Mouse (Mus musculus): ENCODE results near the gene Casp2. TPM values are rescaled to one million over a fixed set of nuclear protein-coding genes. Genes with fewer than 3 reads are reported as not detected.

The Casp2 gene
- total and polyA plus RNA-seq, 2 experiments = 3.7 to 5.6 TPM

DNA sequence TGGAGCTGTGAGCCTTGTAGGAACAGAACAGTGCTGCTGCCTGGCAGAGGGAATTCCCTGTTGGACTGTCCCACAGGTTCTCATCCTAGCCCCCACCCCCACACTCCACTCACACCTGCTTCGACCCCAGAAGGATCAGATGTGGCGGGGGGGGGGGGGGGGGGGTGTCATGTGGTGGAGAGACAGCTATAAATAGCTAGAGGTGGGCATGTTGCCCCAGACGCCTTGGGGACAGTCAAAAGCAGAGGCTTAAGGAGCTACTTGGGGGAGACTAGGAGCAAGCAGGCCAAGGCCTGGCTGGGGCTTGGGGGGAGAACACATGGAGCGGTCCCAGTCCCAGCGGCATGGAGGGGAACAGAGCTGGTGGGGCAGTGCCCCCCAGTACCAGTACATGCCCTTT lies 21.7 kb downstream of the Casp2 start, which contains the start of gene Clcn1:
Clcn1 (plus strand) TSS at position 238 of the 400 bp plus-strand sequence.
- no peak within 1 kb of the TSS for H3K27ac ChIP-seq (replicated peaks; ENCODE audit: insufficient read depth, low read depth, low read length)
- no peaks in the 10 kb centered on the region for H3K79me2 ChIP-seq (ENCODE audit: control insufficient read depth, insufficient read depth, low read length)
- H3K9ac ChIP-seq (ENCODE audit: low read depth, low read length) = no peak within 1 kb of the TSS
- 84% methylated on average over 4 of the region's 5 CpGs for WGBS
- H3K4me3 ChIP-seq (ENCODE audit: insufficient read depth, low read depth, low read length) = no peak within 1 kb of the TSS
- no peaks in the 10 kb centered on the region; the same call in 1 of the 2 replicates for H3K4me1 ChIP-seq (ENCODE audit: control insufficient read depth, insufficient read depth, low read length)
- H3K27me3 ChIP-seq (ENCODE audit: control insufficient read depth, insufficient read depth, low read length) = no peaks in the 10 kb centered on the region
- peaks cover 7% of the 10 kb centered on the region; the same call in 1 of the 2 replicates for H3K36me3 ChIP-seq (ENCODE audit: control insufficient read depth, insufficient read depth, low read length)
- DNase-seq (ENCODE audit: extremely low read depth, low read depth, low spot score) = no peak
- TF ChIP-seq POLR2A (IDR thresholded peaks at IDR 0.05; ENCODE audit: extremely low read depth, insufficient read depth, low read length) (no peak), CTCF (IDR thresholded peaks at IDR 0.05; ENCODE audit: low read depth, low read length) (no peak)

DNA sequence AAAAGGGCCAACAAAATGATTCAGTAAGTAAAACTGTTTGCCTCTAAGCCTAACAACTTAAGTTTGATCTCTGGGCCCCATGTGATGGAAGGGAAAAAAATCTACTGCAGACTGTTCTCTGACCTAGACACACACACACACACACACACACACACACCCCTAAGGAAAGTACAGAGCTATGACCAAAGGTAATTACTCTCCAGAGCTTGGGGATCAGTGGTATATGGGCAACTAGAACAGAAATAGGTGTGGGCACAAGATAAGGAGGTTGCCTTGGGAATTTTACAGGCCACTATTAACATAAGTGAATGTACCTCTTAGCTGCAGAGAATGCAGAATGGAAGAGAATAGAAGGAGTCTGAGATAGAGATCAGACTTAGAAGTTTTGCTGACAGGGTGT lies 22.8 kb downstream of the Casp2 start:
- no peak for DNase-seq (ENCODE audit: extremely low read depth, low read depth, low spot score)
- H3K27ac ChIP-seq (replicated peaks; ENCODE audit: insufficient read depth, low read depth, low read length) = no peak overlapping the region
- H3K27me3 ChIP-seq (ENCODE audit: control insufficient read depth, insufficient read depth, low read length) = no peaks in the 10 kb centered on the region
- no peaks in the 10 kb centered on the region; the same call in 1 of the 2 replicates for H3K36me3 ChIP-seq (ENCODE audit: control insufficient read depth, insufficient read depth, low read length)
- no peaks in the 10 kb centered on the region for H3K79me2 ChIP-seq (ENCODE audit: control insufficient read depth, insufficient read depth, low read length)
- no peak overlapping the region for H3K9ac ChIP-seq (ENCODE audit: low read depth, low read length)
- H3K4me1 ChIP-seq (ENCODE audit: control insufficient read depth, insufficient read depth, low read length) = no peaks in the 10 kb centered on the region; the same call in 1 of the 2 replicates
- no peak for TF ChIP-seq POLR2A (IDR thresholded peaks at IDR 0.05; ENCODE audit: extremely low read depth, insufficient read depth, low read length)
- no peak for TF ChIP-seq CTCF (IDR thresholded peaks at IDR 0.05; ENCODE audit: low read depth, low read length)
- no peak overlapping the region for H3K4me3 ChIP-seq (ENCODE audit: insufficient read depth, low read depth, low read length)

DNA sequence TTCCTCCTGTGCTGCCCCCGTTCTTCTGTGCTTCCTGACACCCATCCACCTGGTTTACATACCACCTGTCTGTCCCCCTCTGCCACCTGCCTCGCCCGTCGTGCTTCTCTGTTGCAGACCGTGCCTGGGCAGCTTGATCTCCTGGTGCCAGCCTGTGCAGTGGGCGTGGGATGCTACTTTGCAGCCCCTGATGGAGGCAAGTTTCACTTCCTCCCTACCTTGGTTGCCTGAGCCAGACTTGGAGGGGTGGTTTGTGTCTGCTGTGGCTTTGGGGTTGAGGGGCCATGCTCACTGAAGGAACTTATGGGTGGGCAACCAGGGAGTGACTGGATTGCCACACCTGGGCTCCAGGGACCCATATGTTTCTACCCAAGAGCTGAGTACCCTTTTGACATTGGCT lies 28.5 kb downstream of the Casp2 start:
- Histone ChIP-seq H3K36me3 (ENCODE audit: control insufficient read depth, insufficient read depth, low read length) (no peaks in the 10 kb centered on the region), H3K4me1 (ENCODE audit: control insufficient read depth, insufficient read depth, low read length) (no peaks in the 10 kb centered on the region), H3K79me2 (ENCODE audit: control insufficient read depth, insufficient read depth, low read length) (no peaks in the 10 kb centered on the region), H3K27me3 (ENCODE audit: control insufficient read depth, insufficient read depth, low read length) (no peaks in the 10 kb centered on the region), H3K27ac (replicated peaks; ENCODE audit: insufficient read depth, low read depth, low read length) (no peak overlapping the region), H3K4me3 (ENCODE audit: insufficient read depth, low read depth, low read length) (no peak overlapping the region), H3K9ac (ENCODE audit: low read depth, low read length) (no peak overlapping the region)
- WGBS = 91% methylated on average over 6 of the region's 6 CpGs
- DNase-seq (ENCODE audit: extremely low read depth, low read depth, low spot score) = no peak
- TF ChIP-seq CTCF (IDR thresholded peaks at IDR 0.05; ENCODE audit: low read depth, low read length) (no peak), POLR2A (IDR thresholded peaks at IDR 0.05; ENCODE audit: extremely low read depth, insufficient read depth, low read length) (no peak)

DNA sequence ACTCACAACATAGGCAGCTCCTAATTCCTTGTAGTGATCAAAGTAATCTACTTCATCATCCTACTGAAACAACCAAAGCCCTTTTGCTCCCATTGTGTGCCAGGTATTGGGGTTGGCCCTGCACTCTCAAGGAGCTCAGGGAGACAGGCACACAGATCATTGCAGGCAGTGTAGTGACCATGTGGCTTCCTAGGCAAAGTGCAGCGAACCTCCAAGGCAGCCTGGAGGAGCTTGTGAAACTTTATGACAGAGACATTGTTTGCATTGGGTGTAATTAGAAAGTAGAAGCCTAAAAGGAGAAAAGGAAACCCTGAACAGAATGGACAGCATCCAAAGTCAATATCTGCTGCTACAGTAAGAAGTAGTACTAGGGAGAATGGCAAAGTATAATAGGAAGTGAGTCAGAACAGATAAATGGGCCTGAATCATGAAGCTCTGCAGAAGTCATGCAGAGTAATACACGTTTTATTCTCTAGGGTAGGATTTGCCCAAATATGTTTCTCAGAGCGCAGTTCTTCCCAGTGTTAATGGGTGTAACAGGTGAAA lies 30.8 kb downstream of the Casp2 start:
- Histone ChIP-seq H3K36me3 (ENCODE audit: control insufficient read depth, insufficient read depth, low read length) (no peaks in the 10 kb centered on the region), H3K27me3 (ENCODE audit: control insufficient read depth, insufficient read depth, low read length) (no peaks in the 10 kb centered on the region), H3K79me2 (ENCODE audit: control insufficient read depth, insufficient read depth, low read length) (no peaks in the 10 kb centered on the region), H3K27ac (replicated peaks; ENCODE audit: insufficient read depth, low read depth, low read length) (no peak overlapping the region), H3K9ac (ENCODE audit: low read depth, low read length) (no peak overlapping the region), H3K4me1 (ENCODE audit: control insufficient read depth, insufficient read depth, low read length) (no peaks in the 10 kb centered on the region), H3K4me3 (ENCODE audit: insufficient read depth, low read depth, low read length) (no peak overlapping the region)
- WGBS = 72% methylated on average over 3 of the region's 3 CpGs
- no peak for DNase-seq (ENCODE audit: extremely low read depth, low read depth, low spot score)
- TF ChIP-seq POLR2A (IDR thresholded peaks at IDR 0.05; ENCODE audit: extremely low read depth, insufficient read depth, low read length) (no peak), CTCF (IDR thresholded peaks at IDR 0.05; ENCODE audit: low read depth, low read length) (no peak)

DNA sequence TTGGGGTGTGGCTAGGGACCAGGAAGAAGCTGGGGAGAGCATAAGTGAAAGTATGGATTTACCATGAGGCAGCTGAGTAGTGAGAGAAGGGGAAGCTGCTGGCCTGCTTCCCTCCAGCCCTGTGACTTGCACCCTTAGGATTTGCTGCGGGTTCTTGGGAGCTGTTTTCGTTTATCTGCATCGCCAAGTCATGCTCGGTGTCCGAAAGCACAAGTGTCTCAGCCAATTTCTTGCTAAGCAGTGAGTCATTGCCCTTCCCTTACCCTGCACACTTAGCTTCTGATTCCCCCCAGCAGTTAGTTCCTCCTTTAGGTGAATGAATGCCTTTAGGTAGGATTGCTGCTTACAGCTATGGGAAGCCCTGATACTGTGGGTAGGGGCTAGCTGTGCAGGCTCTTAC lies 34.6 kb downstream of the Casp2 start:
- no peak overlapping the region for H3K27ac ChIP-seq (replicated peaks; ENCODE audit: insufficient read depth, low read depth, low read length)
- 77% methylated on average over 5 of the region's 5 CpGs for WGBS
- no peak overlapping the region for H3K9ac ChIP-seq (ENCODE audit: low read depth, low read length)
- no peaks in the 10 kb centered on the region for H3K27me3 ChIP-seq (ENCODE audit: control insufficient read depth, insufficient read depth, low read length)
- no peaks in the 10 kb centered on the region for H3K79me2 ChIP-seq (ENCODE audit: control insufficient read depth, insufficient read depth, low read length)
- no peaks in the 10 kb centered on the region for H3K4me1 ChIP-seq (ENCODE audit: control insufficient read depth, insufficient read depth, low read length)
- no peak for TF ChIP-seq CTCF (IDR thresholded peaks at IDR 0.05; ENCODE audit: low read depth, low read length)
- H3K4me3 ChIP-seq (ENCODE audit: insufficient read depth, low read depth, low read length) = no peak overlapping the region
- no peak for DNase-seq (ENCODE audit: extremely low read depth, low read depth, low spot score)
- no peaks in the 10 kb centered on the region for H3K36me3 ChIP-seq (ENCODE audit: control insufficient read depth, insufficient read depth, low read length)

DNA sequence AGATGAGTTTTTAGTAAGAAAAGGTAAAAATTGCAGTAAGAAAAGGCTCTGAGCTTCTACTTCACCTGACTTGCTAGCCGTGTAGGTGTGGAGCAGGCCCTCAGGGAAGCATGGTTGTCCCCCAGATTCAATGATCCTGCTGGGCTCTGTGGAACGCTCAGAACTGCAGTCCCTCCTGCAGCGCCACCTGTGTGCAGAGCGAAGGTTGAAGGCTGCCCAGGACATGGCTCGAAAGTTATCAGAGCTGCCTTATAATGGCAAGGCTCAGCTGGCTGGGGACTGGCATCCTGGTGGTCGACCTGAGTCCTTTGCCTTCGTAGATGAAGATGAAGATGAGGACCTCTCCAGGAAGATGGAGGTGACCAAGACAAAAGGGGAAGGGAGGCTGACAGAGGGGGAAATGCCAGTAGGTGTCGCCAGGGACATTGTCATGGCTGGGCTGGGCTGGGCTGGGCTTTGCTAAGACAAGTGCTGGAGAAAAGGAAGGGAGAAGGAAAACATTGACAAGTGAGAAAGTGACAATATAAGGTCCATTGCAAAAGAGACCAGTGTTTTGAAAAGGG lies 45.1 kb downstream of the Casp2 start:
- no peak for DNase-seq (ENCODE audit: extremely low read depth, low read depth, low spot score)
- H3K4me3 ChIP-seq (ENCODE audit: insufficient read depth, low read depth, low read length) = no peak overlapping the region
- no peak overlapping the region for H3K9ac ChIP-seq (ENCODE audit: low read depth, low read length)
- no peaks in the 10 kb centered on the region for H3K79me2 ChIP-seq (ENCODE audit: control insufficient read depth, insufficient read depth, low read length)
- WGBS = 58% methylated on average over 8 of the region's 8 CpGs
- TF ChIP-seq CTCF (IDR thresholded peaks at IDR 0.05; ENCODE audit: low read depth, low read length) = peak; percentile 34
- TF ChIP-seq POLR2A (IDR thresholded peaks at IDR 0.05; ENCODE audit: extremely low read depth, insufficient read depth, low read length) = no peak
- H3K27me3 ChIP-seq (ENCODE audit: control insufficient read depth, insufficient read depth, low read length) = no peaks in the 10 kb centered on the region
- no peak overlapping the region for H3K27ac ChIP-seq (replicated peaks; ENCODE audit: insufficient read depth, low read depth, low read length)
- no peaks in the 10 kb centered on the region for H3K36me3 ChIP-seq (ENCODE audit: control insufficient read depth, insufficient read depth, low read length)
- H3K4me1 ChIP-seq (ENCODE audit: control insufficient read depth, insufficient read depth, low read length) = no peaks in the 10 kb centered on the region

Measured in liver, adult 2 months (tissue).